Mouse (Mus musculus) adrenal gland, postnatal 10 days (tissue): ENCODE results near the gene Tmem253. TPM values are rescaled to one million over a fixed set of nuclear protein-coding genes. Genes with fewer than 3 reads are reported as not detected.

Experiments
- DNase-seq: peaks from one replicate; pipeline ENCODE4 v3.0.0; 2021; ENCODE audit warnings: mixed read lengths
- long read RNA-seq, 2 experiments: library from polyadenylated mRNA; stranded (forward); transcript quantifications; one replicate each; pipeline ENCODE4 v2.0.0; 2021
- total RNA-seq, 2 experiments: library from RNA; stranded (reverse); gene quantifications; 2 replicates each; pipeline ENCODE4 v1.2.3; 2021

The Tmem253 gene
- total RNA-seq = 1 to 10 TPM; 4.8 to 7.0 TPM
- long read RNA-seq, experiment 1, partial matches to known transcripts = 0 of 2 reads
- long read RNA-seq, experiment 1, other reads (novel, unspliced or antisense) = 1 of 2 reads
- long read RNA-seq, experiment 2, partial matches to known transcripts = 0 of 1 reads
- long read RNA-seq, experiment 2, other reads (novel, unspliced or antisense) = 0 of 1 reads

DNA sequence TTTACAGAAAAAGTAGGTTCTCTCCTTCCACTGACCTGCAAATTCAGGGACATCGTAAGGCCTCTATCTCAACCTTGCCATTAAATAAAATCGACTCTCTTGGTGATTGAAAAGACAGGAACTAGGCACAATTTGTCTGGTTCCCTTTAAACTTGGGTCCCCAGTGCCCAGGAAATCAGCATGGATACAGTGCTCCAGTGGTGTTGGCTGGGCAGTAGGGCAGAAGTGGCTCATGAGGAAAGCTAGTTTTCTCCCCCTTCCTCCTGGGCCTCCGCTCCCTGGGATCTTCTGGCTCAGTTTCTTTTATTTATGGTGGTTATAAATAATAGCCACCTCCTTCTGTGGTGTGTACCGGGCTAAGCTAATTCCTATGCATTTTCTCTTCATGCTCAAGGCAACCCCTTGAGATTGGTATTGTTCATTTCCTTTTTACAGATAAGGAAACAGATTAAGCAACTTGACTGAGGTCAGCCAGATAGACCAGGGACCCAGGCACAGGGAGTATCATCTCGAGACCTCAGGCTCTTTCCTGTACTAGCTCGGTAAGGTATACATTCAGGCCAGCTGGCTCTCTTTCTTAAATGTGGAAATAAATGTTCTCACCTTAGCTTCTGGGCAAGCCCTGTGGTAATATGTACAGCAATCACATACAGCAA, at the start of gene Tmem253:
Gene Tmem253, plus strand, starts transcription at position 214 of the 656 bp plus-strand sequence.
- peak; percentile 47 for DNase-seq

DNA sequence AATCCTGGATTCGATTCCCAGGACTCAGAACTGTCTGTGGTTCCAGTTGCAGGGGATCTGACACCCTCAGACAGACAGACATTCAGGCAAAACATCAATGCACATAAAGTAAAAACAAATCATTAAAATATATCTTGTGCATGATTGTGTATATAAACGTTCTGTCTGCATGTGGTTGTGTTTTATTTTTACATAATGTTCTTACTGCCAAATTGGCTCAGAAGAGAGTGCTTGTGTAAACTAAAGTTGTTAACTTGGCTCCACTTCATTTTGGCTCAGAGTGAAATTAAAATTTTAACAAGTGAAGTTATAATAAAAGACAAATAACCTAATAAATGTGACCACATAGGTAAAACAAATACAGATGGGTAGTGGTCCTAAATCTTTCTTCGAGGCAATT, 48.1 kb upstream of the Tmem253 start:
- DNase-seq = no peak

DNA sequence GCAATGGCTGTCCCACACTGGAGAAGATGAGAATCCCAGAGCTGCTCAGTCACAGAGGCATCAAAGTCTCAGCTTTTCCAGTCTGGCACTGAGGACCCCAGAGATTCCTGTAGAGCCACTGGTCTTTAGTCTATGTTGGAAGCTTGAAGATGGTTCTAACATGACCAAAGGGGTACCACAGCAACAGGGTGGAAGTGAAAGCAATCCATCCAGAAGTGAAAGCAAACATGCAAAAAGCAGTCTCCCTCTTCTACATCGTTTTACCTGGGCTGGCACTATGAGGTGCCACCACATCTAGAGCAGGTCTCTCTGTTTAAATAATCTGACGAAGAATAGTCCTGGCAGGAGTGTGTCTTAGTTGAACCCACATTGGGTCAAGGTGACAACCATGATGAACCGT, 36.2 kb upstream of the Tmem253 start:
- no peak for DNase-seq

DNA sequence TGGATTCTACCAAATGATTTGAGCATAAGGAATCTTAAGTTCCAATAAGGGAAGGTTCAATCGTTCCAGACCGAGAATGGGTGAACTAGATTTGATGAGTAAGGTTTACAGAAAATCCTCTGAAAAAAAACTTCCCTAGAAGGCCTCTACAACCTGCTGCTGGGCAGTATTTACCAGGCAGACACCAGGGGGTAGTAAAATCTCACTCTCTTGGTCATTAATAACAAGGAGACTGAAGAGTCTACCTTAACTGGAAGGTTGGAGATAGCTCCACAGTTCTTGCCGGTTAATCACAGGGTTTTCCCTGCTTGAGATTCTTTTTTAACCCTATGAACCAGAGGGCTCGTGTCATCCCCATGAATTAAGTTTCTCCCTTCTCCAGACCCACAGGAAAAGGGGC, 32.2 kb upstream of the Tmem253 start:
- DNase-seq = no peak

DNA sequence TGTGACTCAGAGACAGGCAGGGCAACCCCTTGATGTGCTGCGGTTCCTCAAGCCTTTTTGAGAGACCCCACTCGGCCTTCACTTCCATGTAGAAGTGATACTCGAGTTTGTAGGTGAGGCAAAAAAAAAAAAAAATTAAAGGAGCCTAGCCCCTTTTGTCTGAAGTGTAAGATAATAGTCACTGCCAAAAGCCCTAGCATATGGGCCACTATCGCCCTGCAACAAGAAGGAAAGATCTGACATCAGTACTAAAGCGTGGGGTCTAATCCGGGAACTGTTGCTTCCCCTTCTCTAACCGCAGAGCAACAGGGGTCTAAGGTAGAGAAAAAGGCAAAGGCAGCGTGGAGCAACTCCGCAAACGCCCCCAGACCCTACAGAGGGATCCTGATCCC, 31.6 kb upstream of the Tmem253 start:
- no peak for DNase-seq

DNA sequence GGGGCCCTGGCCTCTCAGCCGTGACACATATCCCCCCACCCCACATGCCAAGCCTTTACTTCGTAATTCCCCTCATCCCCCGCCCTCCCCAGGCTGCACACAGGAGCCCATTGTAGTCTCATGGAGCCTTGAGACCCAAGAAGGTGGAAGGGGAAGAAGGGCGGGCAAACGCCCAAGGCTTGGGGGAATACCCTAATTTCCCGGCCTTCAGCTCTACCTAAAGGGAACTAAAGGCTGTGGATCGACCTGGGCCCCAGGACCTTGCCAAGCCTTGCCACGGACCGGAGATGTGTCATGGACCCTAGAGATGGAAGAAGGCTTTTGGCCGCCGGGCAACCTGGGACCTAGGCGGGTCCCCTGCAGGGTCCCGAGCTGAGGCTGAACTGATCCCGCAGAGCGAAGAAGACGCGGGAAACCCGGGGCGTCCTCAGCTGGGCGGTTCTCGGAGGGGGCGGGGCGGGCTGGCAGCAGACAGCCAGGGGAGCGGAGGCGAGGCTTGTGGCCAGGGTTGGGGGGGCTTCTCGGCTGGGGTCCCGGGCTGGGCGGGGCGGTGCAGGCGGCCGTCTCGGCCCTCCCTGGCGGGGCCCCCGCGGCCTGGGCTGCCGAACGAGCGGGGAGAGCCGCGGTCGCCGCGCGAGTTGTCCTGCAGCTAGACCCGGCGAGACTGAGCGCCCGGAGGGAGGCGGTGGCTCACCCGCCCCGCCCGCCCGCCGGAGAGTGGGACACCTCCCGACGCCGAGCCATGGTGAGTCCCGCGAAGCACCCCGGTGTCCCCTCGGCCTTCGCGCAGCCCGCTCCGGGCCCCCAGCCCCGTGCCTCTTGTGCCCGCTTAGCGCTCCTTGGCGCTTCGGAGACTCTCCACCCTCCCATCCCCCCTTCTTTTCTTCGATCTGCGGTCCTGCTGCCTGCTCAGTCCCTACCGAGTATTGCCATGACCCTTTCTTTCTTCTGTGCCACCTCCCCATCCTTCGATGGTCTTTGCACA, 30.9 kb upstream of the Tmem253 start, which contains the start of gene Arhgef40:
Gene Arhgef40, plus strand, starts transcription at position 473 of the 985 bp plus-strand sequence.
- peak; percentile 89 for DNase-seq

DNA sequence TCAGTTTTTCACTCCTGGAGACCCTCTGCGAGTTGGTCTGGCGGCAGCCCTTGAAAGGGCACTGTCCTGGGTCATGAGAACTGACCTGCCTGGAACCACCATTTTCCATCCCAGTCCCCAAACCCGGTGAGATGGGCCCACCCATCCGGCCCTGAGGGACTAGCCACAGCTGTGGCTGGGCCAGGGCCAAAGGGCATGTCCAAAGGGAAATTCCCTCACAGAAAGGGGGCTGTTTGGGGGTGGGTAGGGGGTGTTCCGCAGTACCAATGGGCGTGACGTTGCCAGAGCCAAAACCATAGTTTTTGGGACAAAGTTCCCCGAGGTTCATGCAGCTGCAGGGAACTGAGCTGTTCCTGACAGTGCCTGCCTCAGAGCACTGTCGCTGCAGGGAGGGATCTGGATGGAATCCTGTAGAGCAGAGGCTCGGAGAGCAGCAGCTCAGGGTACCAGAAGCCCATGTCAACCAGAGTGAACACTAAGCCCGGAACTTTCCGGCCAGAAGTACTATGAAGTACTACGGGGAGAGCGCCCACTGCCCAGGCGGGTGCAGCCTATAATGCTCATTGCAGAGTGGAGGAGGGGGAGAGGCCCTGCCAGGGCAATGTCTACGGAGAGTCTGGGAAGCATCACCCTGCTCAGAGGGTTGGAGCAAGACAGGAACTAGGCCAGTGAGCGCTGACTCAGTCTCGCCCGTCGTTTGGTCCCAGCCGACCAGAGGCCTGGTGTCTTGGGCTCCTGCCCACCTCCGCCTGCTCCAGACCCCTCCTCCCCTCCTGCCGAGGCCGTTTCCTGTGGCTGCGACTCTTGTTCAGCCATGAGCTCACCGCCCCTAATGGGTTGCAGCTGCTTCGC, 29.9 kb upstream of the Tmem253 start:
- peak; percentile 84 for DNase-seq

DNA sequence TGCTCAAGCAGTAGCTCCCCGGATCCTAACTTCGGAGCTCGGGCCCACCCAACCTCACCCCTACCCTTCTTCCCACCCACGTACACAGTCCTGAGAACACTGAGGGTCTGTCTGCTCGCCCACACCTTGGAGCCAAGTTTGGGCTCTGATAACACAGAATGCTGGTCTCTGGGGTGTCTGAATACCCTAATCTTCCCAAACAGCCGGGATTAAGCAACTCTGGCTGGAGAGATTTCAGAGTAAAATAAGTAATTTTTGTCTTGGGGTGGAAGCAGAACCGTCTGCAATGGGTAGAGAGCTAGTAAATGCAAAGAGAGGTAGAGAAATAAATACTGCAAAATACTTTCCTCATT, 29.3 kb upstream of the Tmem253 start:
- DNase-seq = no peak

DNA sequence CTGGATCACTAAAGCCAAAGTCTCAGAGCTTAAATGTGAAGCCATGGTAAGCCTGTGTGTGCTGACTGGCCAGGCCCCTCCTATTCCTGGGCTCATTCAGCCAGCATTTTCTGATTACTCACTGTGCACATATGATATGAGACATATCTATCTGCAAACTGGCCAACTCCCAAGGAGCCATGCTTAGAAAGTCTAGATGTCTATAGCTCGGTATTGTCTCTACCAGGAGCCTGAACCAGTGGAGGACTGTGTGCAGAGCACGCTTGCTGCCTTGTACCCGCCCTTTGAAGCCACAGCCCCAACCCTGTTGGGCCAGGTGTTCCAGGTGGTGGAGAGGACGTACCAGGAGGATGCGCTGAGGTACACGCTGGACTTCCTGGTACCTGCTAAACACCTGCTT, 28.3 kb upstream of the Tmem253 start:
- no peak for DNase-seq

DNA sequence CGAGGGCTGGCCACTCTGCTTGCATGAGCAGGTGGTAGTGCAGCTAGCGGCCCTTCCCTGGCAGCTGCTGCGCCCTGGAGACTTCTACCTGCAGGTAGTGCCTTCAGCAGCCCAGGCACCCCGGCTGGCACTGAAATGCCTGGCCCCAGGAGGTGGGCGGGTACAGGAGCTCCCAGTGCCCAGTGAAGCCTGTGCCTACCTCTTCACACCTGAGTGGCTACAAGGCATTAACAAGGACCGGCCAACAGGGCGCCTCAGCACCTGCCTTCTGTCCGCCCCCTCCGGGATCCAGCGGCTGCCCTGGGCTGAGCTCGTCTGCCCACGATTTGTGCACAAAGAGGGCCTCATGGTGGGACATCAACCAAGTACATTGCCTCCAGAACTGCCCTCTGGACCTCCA, 26.7 kb upstream of the Tmem253 start:
- DNase-seq = no peak

DNA sequence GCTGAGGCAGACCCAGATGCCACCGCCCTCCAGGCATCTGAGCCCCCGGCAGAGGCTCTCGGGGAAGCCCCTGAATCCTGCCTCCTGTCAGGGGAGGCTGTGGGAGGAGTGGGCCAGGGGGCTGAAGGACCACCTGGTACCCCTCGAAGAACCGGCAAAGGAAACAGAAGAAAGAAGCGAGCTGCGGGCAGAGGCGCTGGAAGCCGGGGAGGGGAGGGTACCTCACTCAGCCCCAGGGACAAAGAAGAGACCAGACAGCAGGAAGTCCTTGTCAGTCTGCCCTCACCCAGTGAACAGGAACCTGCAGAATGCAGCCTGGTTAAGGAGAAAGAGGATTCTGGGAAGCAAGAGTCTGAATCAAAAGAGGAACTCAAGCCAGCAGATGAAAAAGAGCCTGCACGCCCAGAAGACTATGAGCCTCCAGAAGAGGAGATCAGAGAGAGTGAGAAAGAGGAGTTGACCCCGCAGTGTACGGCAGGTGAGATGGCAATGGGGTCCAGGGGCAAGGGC, 25.9 kb upstream of the Tmem253 start:
- DNase-seq = no peak

DNA sequence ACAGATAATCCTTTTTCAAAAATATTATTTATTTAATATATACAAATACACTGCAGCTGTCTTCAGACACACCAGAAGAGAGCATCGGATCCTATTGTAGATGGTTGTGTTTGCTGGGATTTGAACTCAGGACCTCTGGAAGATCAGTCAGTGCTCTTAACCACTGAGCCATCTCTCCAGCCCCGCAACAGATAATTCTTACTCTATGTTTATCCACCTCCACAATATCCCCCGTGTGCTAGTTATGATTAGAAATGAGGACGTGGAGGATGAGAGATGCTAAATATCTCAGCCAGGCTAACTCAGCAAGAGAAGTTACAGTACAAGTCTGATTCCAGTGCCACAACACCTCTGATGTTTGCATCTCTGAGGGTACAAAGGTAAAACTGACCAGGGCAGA, 21.0 kb upstream of the Tmem253 start:
- DNase-seq = no peak

DNA sequence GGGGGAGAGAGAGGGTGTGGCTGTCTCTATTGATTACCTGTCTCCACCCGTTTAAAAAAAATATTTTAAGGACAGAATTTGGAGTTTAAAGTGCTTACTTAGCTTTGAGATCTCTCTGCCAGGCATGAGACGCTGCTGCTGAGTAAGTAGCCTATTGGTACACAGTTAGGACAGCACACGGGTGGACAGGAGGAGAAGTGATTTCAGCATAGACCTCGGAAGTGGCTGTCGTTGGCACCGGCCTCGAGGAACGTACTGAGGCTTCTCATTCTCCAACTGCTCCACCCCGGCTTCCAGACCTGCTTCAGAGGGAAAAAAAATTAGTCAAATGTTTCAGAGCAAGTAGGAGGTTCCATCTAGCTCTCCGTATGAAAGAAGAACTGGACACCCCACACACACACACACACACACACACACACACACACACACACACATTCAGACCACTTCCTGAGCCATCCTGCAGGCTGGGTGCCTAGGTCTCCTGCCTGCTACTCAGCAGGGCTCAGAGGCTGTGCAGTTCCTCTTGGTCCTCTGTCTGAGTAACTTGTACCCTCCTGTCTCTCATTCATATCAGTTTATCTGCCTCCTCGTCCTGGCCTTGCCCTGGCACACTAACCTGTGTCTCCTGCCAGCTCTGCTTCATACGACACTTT, 20.1 kb upstream of the Tmem253 start:
- DNase-seq = no peak

DNA sequence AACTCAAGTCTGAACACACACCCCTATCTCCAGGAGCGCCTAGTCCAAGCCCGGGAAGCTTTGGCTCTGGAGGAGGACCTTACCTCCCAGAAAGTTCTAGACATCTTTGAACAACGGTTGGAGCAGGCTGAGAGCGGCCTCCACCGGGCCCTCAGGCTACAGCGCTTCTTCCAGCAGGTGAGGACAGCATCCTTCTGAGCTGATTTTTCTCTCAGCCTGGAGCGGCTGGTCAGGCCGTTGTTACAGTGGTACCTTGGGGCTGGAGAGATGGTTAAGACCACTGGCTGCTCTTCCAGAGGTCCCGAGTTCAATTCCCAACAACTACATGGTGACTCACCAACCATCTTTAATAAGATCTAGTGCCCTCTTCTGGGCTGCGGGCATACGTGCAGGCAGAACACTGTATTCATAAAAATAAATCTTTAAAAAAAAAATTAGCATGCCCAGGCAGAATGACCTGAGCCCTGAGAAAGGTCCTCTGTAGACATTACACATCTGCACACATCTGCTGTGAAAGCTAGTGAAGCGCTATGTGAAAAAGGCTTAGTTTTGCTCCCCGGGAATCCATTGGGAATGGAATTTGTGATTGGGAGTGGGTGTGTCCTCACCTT, 19.1 kb upstream of the Tmem253 start:
- DNase-seq = no peak

DNA sequence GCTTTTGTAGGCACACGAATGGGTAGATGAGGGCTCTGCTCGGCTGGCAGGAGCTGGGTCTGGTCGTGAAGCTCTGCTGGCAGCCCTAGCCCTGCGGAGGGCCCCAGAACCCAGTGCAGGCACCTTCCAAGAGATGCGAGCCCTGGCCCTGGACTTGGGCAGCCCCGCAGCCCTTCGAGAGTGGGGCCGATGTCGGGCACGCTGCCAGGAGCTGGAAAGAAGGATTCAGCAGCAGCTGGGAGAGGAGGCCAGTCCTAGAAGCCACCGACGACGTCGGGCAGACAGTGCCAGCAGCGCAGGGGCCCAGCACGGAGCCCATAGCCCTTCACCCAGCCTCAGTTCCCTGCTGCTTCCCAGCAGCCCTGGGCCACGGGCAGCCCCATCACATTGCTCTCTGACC, 18.6 kb upstream of the Tmem253 start:
- no peak for DNase-seq

DNA sequence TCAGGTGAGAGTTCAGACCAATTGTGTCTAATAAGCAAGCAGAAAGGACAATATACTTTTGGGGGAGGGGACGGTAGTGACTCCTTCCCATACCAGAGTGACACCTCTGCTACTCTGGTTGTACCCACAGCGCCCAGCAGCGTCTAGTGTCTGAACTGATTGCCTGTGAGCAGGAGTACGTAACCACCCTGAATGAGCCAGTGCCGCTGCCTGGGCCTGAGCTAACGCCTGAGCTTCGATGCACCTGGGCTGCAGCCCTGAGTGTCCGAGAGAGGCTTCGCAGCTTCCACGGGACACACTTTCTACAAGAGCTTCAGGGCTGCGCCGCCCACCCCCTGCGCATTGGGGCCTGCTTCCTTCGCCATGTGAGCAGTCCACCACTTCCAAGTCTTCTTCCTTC, 18.0 kb upstream of the Tmem253 start:
- DNase-seq = no peak

DNA sequence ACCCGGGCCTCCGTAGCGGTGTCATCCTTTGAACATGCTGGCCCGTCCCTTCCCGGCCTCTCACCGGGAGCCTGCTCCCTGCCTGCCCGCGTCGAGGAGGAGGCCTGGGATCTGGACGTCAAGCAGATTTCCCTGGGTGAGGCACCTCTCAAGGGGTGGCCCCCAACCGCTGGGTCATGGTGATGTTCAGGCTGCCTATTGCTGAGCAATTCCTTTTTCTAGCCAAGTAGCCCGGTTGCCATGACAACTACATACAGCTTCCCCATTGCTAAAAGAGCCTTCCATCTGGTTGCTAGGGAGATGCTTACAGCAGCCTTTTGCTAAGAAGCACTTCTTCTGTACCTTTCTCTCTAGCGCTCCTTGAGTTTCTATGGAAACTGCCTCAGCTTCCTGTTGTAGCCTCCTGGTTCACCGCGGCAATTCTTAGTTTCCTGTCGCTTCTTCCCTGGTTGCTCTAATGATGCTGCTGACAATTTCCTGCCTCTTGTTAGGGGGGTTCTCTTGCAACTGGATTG, 11.4 kb upstream of the Tmem253 start:
- DNase-seq = no peak

DNA sequence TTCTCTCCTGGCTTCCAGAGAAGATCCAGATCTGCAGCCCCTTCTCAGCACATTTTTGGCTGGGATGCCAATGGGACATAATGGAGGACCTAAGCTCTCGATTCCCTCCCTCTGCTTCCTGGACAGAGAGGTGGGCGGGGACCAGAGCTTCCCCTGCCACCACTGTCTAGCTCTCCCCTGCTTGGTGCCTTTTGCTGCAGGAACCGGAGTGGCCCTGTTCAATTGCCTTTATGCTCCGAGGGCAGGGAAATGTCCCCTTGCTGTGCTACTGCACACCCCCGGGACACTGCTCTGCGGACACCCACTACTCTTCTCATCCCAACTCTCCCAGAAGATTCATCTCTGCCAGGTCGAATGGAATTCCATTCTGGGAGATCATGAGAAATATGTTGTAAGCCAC, 10.3 kb upstream of the Tmem253 start:
- no peak for DNase-seq

DNA sequence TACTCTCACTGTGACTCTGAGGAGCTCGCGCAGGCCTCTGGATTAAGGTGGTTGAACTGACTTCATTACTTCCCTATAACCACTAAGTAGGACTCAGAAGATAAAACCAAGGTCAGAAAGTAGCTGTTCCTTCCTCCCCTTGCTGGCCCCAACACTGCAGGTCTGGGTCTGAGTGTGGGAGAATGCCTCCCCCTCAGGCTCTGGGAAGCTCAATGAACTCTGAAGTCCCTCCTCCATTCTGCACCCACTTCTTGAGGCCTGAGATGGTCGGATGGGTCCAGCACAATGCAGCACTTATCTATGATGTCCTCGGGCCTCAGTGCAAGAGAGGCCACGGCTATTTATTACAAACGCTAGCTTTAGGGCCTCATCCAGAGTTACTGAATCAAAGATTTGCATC, 9.8 kb upstream of the Tmem253 start:
- DNase-seq = no peak

DNA sequence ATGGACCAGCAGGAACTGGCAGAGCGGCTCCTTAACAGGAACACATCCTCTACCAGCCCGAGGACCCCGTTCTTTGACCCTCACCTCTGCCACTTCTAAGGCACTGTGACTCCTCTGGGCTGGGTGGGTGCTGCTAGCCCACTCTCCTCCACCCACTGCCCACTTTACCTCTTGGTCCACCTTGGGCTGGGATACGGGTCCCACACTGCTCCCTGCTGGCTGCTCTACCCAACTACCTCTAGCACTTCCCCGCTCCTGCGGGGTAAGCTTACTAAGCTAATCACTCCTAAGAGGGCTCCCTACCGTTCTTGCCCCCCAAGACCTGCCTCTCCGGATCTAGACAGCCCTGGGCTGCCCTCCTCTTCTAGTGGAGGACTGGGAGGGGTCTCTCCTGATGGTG, 9.2 kb upstream of the Tmem253 start:
- no peak for DNase-seq

DNA sequence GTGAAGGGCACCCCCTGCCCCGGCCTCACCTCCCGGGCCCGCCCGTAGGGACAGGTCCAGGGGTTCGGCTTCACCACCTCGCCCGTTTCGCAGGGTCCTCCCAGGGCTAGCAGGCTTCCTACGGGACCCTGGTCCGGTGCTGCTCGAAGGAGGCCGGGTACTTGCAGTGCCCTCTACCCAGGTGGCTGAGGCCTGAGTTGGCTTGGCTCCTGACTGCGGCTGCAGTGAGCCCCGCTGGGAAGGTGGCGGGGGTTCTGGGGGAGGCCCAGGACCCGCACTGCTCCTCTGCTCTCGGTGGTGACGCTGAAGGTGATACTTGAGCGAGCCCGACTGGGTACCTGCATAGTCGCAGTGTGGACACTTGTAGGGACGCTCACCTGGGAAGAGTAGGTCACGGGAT, 8.7 kb upstream of the Tmem253 start:
- DNase-seq = no peak
